15 mouse cellular contexts compared by ENCODE assay signal in genomic region chr12:27089206-27089605, GRCm38 (mm10).
"Had no signal": no experiment of that assay in that cellular context is flagged by ENCODE, and none has a peak within 500 bp of the region (broad histone marks: within the 10 kb centered on the region; RNA-seq: fewer than 3 reads in every experiment).

No protein-coding gene starts in this region.

- H3K4me2 ChIP-seq: neural tube, embryonic 13.5 days; stomach, embryonic 15.5 days had no signal

- H3K4me1 ChIP-seq: stomach, embryonic 15.5 days had no signal

- H3K27me3 ChIP-seq: neural tube, embryonic 13.5 days; stomach, embryonic 15.5 days had no signal

- H3K4me3 ChIP-seq: neural tube, embryonic 13.5 days; stomach, embryonic 15.5 days had no signal

- H3K27ac ChIP-seq: neural tube, embryonic 13.5 days; stomach, embryonic 15.5 days; stomach, postnatal 0 days had no signal

- H3K9ac ChIP-seq: neural tube, embryonic 13.5 days; stomach, embryonic 15.5 days had no signal

- H3K9me3 ChIP-seq: stomach, embryonic 15.5 days had no signal

- H3K36me3 ChIP-seq: neural tube, embryonic 13.5 days; stomach, embryonic 15.5 days had no signal

- DNase-seq: retina, postnatal 1 day; right cerebral cortex, adult 18-20 months; right cerebral cortex, postnatal 14 days; right cerebral cortex, postnatal 25 days; right cerebral cortex, postnatal 4 days; spleen, adult 18-20 months; thymus, adult 18-20 months; thymus, adult 2 months; thymus, postnatal 14 days; thymus, postnatal 25 days; thymus, postnatal 36 days; thymus, postnatal 4 days had no signal
